Mouse (Mus musculus) heart, postnatal 0 days (tissue): ENCODE measurements at regions not wholly inside any gene's neighbourhood (a gene's known extent, or its start where the extent isn't known, plus 50 kb on each side); places are given as distances from the start of the nearest gene placed in this dataset.

Experiments used
- CTCF ChIP-seq: IDR thresholded peaks from 2 replicates; pipeline ENCODE4 v1.5.1; 2016; ENCODE audit warnings: antibody characterized with exemption, control low read depth, low read depth
- EP300 ChIP-seq: IDR thresholded peaks from 2 replicates; pipeline ENCODE4 v1.6.1; 2016; ENCODE audit warnings: antibody characterized with exemption, low read depth

DNA sequence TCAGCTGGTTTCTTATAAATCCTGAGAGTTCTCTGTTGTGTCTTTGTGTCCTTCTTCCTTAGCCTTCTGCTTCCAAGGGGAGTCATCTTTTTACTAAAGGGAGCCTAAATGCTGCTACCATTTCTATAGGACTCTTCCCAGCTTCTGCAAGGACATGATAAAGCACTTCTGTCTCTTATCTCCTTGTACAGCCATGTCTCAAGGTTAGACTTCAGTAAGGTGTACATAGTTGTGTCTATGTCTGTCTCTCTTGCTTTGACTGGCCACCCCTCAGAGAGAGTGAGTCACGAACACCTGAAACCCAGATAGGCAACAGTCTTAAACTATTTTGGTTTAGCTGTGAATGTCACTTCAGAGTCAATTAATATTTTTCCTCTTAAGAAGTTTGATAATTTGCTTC is 353.0 kb downstream of the Btg1 start:
- TF ChIP-seq CTCF (no peak), EP300 (no peak)
